Comparison of ENCODE assay signal across 32 mouse cellular contexts in the genomic region with DNA sequence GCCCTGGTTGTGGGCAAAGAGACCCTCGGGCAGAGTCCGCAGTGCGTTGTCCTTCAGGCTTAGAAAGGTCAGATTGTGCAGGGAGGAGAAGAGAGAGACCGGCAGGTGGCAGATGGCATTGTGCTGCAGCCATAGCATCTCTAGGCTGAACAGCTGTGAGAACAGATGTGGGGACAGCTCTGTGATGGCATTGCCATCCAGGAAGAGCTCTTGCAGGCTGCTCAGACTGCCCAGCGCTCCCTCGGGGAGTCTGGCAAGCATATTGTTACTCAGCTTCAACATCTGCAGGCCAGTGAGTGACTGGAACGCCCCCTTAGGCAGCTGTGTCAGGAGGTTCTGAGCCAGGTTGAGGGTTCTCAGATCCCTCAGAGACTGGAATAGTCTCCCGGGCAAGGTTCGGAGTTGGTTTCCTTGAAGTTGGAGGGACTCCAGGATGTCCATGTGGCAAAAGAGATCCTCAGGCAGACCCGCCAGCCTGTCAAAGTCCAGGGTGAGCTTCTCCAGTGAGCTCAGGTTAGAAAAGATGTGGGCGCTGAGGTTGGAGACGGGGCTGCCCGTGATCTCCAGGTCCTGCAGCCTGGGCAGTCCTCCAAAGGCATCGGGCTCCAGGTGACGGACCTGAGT. TPM values are rescaled to one million over a fixed set of nuclear protein-coding genes. Genes with fewer than 3 reads are reported as not detected.
A peak's percentile ranks its signal among the peaks of the same experiment; 100 is the strongest.
DNase-seq lines count a peak whose midpoint lies in the region; ATAC-seq and TF ChIP-seq lines count a peak whose summit lies in the region.
"Had no signal": no experiment of that assay in that cellular context is flagged by ENCODE, and none has a peak within 500 bp of the region (broad histone marks: within the 10 kb centered on the region; RNA-seq: fewer than 3 reads in every experiment).

No protein-coding gene starts in this region.

- H3K4me1 ChIP-seq in hindbrain, postnatal 0 days (ENCODE audit: insufficient read depth, low read length), result no peaks in the 10 kb centered on the region
- H3K4me1 ChIP-seq in hindbrain, embryonic 14.5 days (replicated peaks; ENCODE audit: control insufficient read depth, insufficient read depth, low read length), result no peaks in the 10 kb centered on the region
- no peaks in the 10 kb centered on the region for H3K4me1 ChIP-seq in kidney, embryonic 15.5 days
- H3K4me1 ChIP-seq: lung, embryonic 15.5 days had no signal

- DNase-seq in adrenal gland, postnatal 14 days, result peak; percentile 44
- DNase-seq in adrenal gland, adult 18-20 months (ENCODE audit: low spot score in 2 of 2), result no peak
- no peak for DNase-seq in hindbrain, postnatal 0 days (ENCODE audit: low spot score)
- no peak for DNase-seq in hindbrain, embryonic 14.5 days (ENCODE audit: low spot score)
- peak; percentile 43 to 67 for DNase-seq in kidney, postnatal 25 days
- DNase-seq in kidney, postnatal 36 days, result peak; percentile 67 to 68
- DNase-seq in right cerebral cortex, adult 2 months (ENCODE audit: low spot score in 2 of 2), result no peak
- DNase-seq: adrenal gland, adult 8-10 months; cerebellum, adult 9-10 months; forebrain, postnatal 0 days; gastrocnemius, postnatal 25 days; layer of hippocampus, postnatal 36 days; lung, postnatal 4 days; midbrain, embryonic 14.5 days; right cerebral cortex, postnatal 4 days; thymus, postnatal 14 days had no signal

- H3K4me2 ChIP-seq in hindbrain, postnatal 0 days (ENCODE audit: low read depth, low read length), result no peak overlapping the region
- no peak overlapping the region for H3K4me2 ChIP-seq in hindbrain, embryonic 14.5 days (replicated peaks)
- no peak overlapping the region for H3K4me2 ChIP-seq in kidney, embryonic 15.5 days
- H3K4me2 ChIP-seq: heart, embryonic 15.5 days; limb, embryonic 12.5 days; lung, embryonic 15.5 days had no signal

- TF ChIP-seq CTCF in hindbrain, postnatal 0 days (IDR thresholded peaks at IDR 0.05; ENCODE audit: low read depth), result no peak

- H3K27me3 ChIP-seq in hindbrain, postnatal 0 days (ENCODE audit: insufficient read depth, low read length), result no peaks in the 10 kb centered on the region
- peaks cover 14% of the 10 kb centered on the region; the same call in 1 of the 2 replicates for H3K27me3 ChIP-seq in hindbrain, embryonic 14.5 days (ENCODE audit: control insufficient read depth, insufficient read depth, low read length)
- H3K27me3 ChIP-seq in kidney, embryonic 15.5 days, result peaks cover 13% of the 10 kb centered on the region; the same call in 1 of the 2 replicates
- H3K27me3 ChIP-seq: limb, embryonic 12.5 days; lung, embryonic 15.5 days had no signal

- H3K4me3 ChIP-seq in hindbrain, postnatal 0 days (ENCODE audit: low read length), result no peak overlapping the region
- no peak overlapping the region for H3K4me3 ChIP-seq in hindbrain, embryonic 14.5 days (replicated peaks; ENCODE audit: low read length)
- H3K4me3 ChIP-seq in kidney, embryonic 15.5 days (replicated peaks), result no peak overlapping the region
- H3K4me3 ChIP-seq: forebrain, embryonic 10.5 days; heart, embryonic 15.5 days; hindbrain, embryonic 10.5 days; limb, embryonic 12.5 days; lung, embryonic 15.5 days had no signal

- H3K27ac ChIP-seq in hindbrain, postnatal 0 days, result no peak overlapping the region
- no peak overlapping the region for H3K27ac ChIP-seq in hindbrain, embryonic 14.5 days
- no peak overlapping the region for H3K27ac ChIP-seq in kidney, embryonic 15.5 days
- H3K27ac ChIP-seq: forebrain, embryonic 10.5 days; heart, embryonic 15.5 days; limb, embryonic 12.5 days; liver, embryonic 14.5 days; lung, embryonic 15.5 days had no signal

- H3K9me3 ChIP-seq in hindbrain, postnatal 0 days (ENCODE audit: low read length), result no peaks in the 10 kb centered on the region
- H3K9me3 ChIP-seq in hindbrain, embryonic 14.5 days (ENCODE audit: control insufficient read depth, low read length), result no peaks in the 10 kb centered on the region
- no peaks in the 10 kb centered on the region for H3K9me3 ChIP-seq in kidney, embryonic 15.5 days (replicated peaks)
- H3K9me3 ChIP-seq: forebrain, embryonic 10.5 days; heart, embryonic 15.5 days; hindbrain, embryonic 10.5 days; limb, embryonic 12.5 days; lung, embryonic 15.5 days had no signal

- H3K36me3 ChIP-seq in hindbrain, postnatal 0 days (ENCODE audit: insufficient read depth, low read length), result no peaks in the 10 kb centered on the region
- no peaks in the 10 kb centered on the region for H3K36me3 ChIP-seq in hindbrain, embryonic 14.5 days (replicated peaks; ENCODE audit: control insufficient read depth, insufficient read depth)
- H3K36me3 ChIP-seq in kidney, embryonic 15.5 days, result no peaks in the 10 kb centered on the region
- H3K36me3 ChIP-seq: forebrain, embryonic 10.5 days; heart, embryonic 15.5 days; hindbrain, embryonic 10.5 days; limb, embryonic 12.5 days; lung, embryonic 15.5 days had no signal

- ATAC-seq in hindbrain, postnatal 0 days, result peak; percentile 50; the same call in 1 of the 2 replicates
- no peak for ATAC-seq in hindbrain, embryonic 14.5 days (ENCODE audit: low FRiP score)
- no peak for ATAC-seq in kidney, embryonic 15.5 days (replicated peaks; ENCODE audit: low FRiP score)
- ATAC-seq: CD4-positive, CD25-positive, alpha-beta regulatory T cell, adult 4 months; forebrain, postnatal 0 days; intestine, postnatal 0 days had no signal

- 80% methylated on average over 15 of the region's 15 CpGs for WGBS in hindbrain, postnatal 0 days
- 88% methylated on average over 15 of the region's 15 CpGs for WGBS in hindbrain, embryonic 14.5 days
- 91% methylated on average over 15 of the region's 15 CpGs for WGBS in kidney, embryonic 15.5 days

- no peak overlapping the region for H3K9ac ChIP-seq in hindbrain, postnatal 0 days (replicated peaks; ENCODE audit: low read length)
- H3K9ac ChIP-seq in hindbrain, embryonic 14.5 days, result no peak overlapping the region
- no peak overlapping the region for H3K9ac ChIP-seq in kidney, embryonic 15.5 days
- H3K9ac ChIP-seq: forebrain, postnatal 0 days; heart, embryonic 15.5 days; limb, embryonic 12.5 days; liver, embryonic 14.5 days; lung, embryonic 15.5 days had no signal

RNA-seq across cellular contexts. Expression of a gene that starts 7.2 kb away (rescaled TPM):
- total RNA-seq in adrenal gland, postnatal 14 days (2021), result 7.5 and 28.6 TPM in 2 replicates
- 1 to 10 TPM; 1.1 to 2.6 TPM for total RNA-seq in adrenal gland, adult 18-20 months (2021)
- under 0.01 TPM in 1 of 2 replicates, not detected in the other for total RNA-seq in hindbrain, postnatal 0 days (2014; rRNA removed)
- polyA plus RNA-seq in hindbrain, postnatal 0 days (2015; fragmentation: Nextera tagmentation; extraction: Ambion mirVana), result not detected in 2 replicates
- not detected in 2 replicates for polyA plus RNA-seq in hindbrain, embryonic 14.5 days (2014; fragmentation: Nextera tagmentation; extraction: Ambion mirVana)
- polyA plus RNA-seq in kidney, embryonic 15.5 days (2015; fragmentation: Nextera tagmentation; extraction: Ambion mirVana), result 0.04 and 0.08 TPM in 2 replicates
- total RNA-seq: common myeloid progenitor, adult 5-6 weeks; ES-E14; forebrain, postnatal 0 days; gastrocnemius, postnatal 25 days; layer of hippocampus, adult 8-10 months; layer of hippocampus, postnatal 36 days; left cerebral cortex, postnatal 10 days; megakaryocyte-erythroid progenitor cell, adult 5-6 weeks had no signal
- polyA plus RNA-seq: CD4-positive, CD25-positive, alpha-beta regulatory T cell, adult 4 months; forebrain, embryonic 10.5 days; forebrain, postnatal 0 days; heart, embryonic 15.5 days; hindbrain, embryonic 10.5 days; limb, embryonic 12.5 days; lung, embryonic 15.5 days; midbrain, embryonic 14.5 days; neural tube, embryonic 11.5 days; stomach, embryonic 14.5 days had no signal

RNA-seq across cellular contexts. Expression of a gene that starts 22.9 kb away (rescaled TPM):
- 0.15 TPM in 2 replicates for total RNA-seq in adrenal gland, postnatal 14 days (2021)
- total RNA-seq in adrenal gland, adult 18-20 months (2021), result under 1 TPM; 0.07 to 0.13 TPM
- 0.04 and 0.16 TPM in 2 replicates for total RNA-seq in hindbrain, postnatal 0 days (2014; rRNA removed)
- polyA plus RNA-seq in hindbrain, postnatal 0 days (2015; fragmentation: Nextera tagmentation; extraction: Ambion mirVana), result 0.09 and 0.14 TPM in 2 replicates
- polyA plus RNA-seq in hindbrain, embryonic 14.5 days (2014; fragmentation: Nextera tagmentation; extraction: Ambion mirVana), result 0.31 and 0.39 TPM in 2 replicates
- 0.99 and 1.2 TPM in 2 replicates for polyA plus RNA-seq in kidney, embryonic 15.5 days (2015; fragmentation: Nextera tagmentation; extraction: Ambion mirVana)
- total RNA-seq: common myeloid progenitor, adult 5-6 weeks; left cerebral cortex, postnatal 10 days; megakaryocyte-erythroid progenitor cell, adult 5-6 weeks had no signal
- polyA plus RNA-seq: CD4-positive, CD25-positive, alpha-beta regulatory T cell, adult 4 months had no signal

RNA-seq across cellular contexts. Expression of a gene that starts 50.5 kb away (rescaled TPM):
- 0.64 and 0.78 TPM in 2 replicates for total RNA-seq in adrenal gland, postnatal 14 days (2021)
- under 1 TPM; 0.23 to 0.51 TPM for total RNA-seq in adrenal gland, adult 18-20 months (2021)
- total RNA-seq in hindbrain, postnatal 0 days (2014; rRNA removed), result 0.58 and 1.3 TPM in 2 replicates
- polyA plus RNA-seq in hindbrain, postnatal 0 days (2015; fragmentation: Nextera tagmentation; extraction: Ambion mirVana), result 0.72 and 1.0 TPM in 2 replicates
- 0.64 and 0.68 TPM in 2 replicates for polyA plus RNA-seq in hindbrain, embryonic 14.5 days (2014; fragmentation: Nextera tagmentation; extraction: Ambion mirVana)
- polyA plus RNA-seq in kidney, embryonic 15.5 days (2015; fragmentation: Nextera tagmentation; extraction: Ambion mirVana), result 0.90 and 0.93 TPM in 2 replicates
- polyA plus RNA-seq: CD4-positive, CD25-positive, alpha-beta regulatory T cell, adult 4 months had no signal

Comparison
In these comparisons a context has a peak if more than half of its experiments do, and no peak if none do; other contexts are left out.
1. DNase-seq: peak in adrenal gland, postnatal 14 days (single experiment), kidney, postnatal 25 days (2 of 2) and kidney, postnatal 36 days (2 of 2); none in adrenal gland, adult 18-20 months (0 of 2), hindbrain, postnatal 0 days (single experiment), hindbrain, embryonic 14.5 days (single experiment) and right cerebral cortex, adult 2 months (0 of 2).